Mouse (Mus musculus) heart, embryonic 12.5 days (tissue): ENCODE measurements around the gene Arhgef17. TPM values are rescaled to one million over a fixed set of nuclear protein-coding genes. Genes with fewer than 3 reads are reported as not detected.
A peak's percentile ranks its signal among the peaks of the same experiment; 100 is the strongest.

Experiments
- ATAC-seq: fragments of 200-750 bp; cut with Nextera tagmentation; 2 replicates; pipeline ENCODE4 v1.8.0; 2017; ENCODE audit warnings: moderate TSS enrichment, moderate library complexity; ENCODE audit not compliant: insufficient number of reproducible peaks, low FRiP score
- H3K27ac ChIP-seq: fragments of 300-500 bp; sonication (generic); 2 replicates; pipeline ENCODE4 v1.5.1; 2016; ENCODE audit warnings: mild to moderate bottlenecking, moderate library complexity; ENCODE audit not compliant: poor library complexity, severe bottlenecking
- H3K27me3 ChIP-seq: fragments of 300-500 bp; sonication (generic); replicated peaks from 2 replicates; pipeline ENCODE4 v1.6.1; 2016; ENCODE audit warnings: mild to moderate bottlenecking, moderate library complexity
- H3K36me3 ChIP-seq: fragments of 300-500 bp; sonication (generic); 2 replicates; pipeline ENCODE4 v1.6.1; 2016; ENCODE audit warnings: mild to moderate bottlenecking, moderate library complexity
- H3K4me1 ChIP-seq: fragments of 300-500 bp; sonication (generic); replicated peaks from 2 replicates; pipeline ENCODE4 v1.6.1; 2016; ENCODE audit warnings: mild to moderate bottlenecking
- H3K4me2 ChIP-seq: fragments of 300-500 bp; sonication (generic); 2 replicates; pipeline ENCODE4 v1.6.1; 2016; ENCODE audit warnings: mild to moderate bottlenecking, moderate library complexity
- H3K4me3 ChIP-seq: fragments of 300-500 bp; sonication (generic); 2 replicates; pipeline ENCODE4 v1.5.1; 2016; ENCODE audit warnings: mild to moderate bottlenecking
- H3K9ac ChIP-seq: fragments of 300-500 bp; sonication (generic); 2 replicates; pipeline ENCODE4 v1.6.1; 2016; ENCODE audit warnings: mild to moderate bottlenecking, moderate library complexity
- H3K9me3 ChIP-seq: fragments of 300-500 bp; sonication (generic); replicated peaks from 2 replicates; pipeline ENCODE4 v1.6.1; 2016; ENCODE audit warnings: mild to moderate bottlenecking, moderate library complexity
- WGBS: fragments of 180-500 bp; shearing (Covaris S2); methylation state at CpG from one replicate; pipeline ENCODE4 v1.1.7; 2016; 5-methylcytosine and 5-hydroxymethylcytosine counted together
- polyA plus RNA-seq: library from polyadenylated mRNA; unstranded; fragments of >200 nt; fragmentation: Nextera tagmentation; extraction: Ambion mirVana; gene quantifications from 2 replicates; pipeline ENCODE4 v1.2.1, GENCODE M21; 2016

Gene Arhgef17
- polyA plus RNA-seq, 1 experiment from 2014 or later = 8.7 TPM

DNA sequence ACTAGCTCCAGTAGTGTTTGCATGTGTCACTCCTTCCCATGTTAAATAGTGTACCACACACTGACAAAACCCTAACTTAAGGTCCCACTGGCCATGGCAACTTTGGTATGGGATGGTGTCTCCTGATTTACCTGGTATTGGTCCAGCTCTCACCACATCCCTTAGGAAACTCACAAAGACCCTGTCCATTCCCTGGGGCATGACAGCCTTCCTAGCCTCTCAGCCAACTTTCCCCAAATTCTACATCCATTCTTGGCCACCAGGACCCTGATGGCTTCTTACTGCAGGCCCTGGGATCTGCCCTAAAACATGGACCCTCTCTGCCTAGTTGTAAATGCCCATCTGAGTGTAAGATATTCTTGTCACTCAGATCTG lies 86.9 kb downstream of the Arhgef17 start:
- Histone ChIP-seq H3K9ac (no peak overlapping the region), H3K27me3 (no peaks in the 10 kb centered on the region), H3K4me2 (no peak overlapping the region), H3K36me3 (peaks cover 24% of the 10 kb centered on the region), H3K27ac (peak overlapping the region; percentile 39), H3K4me3 (no peak overlapping the region), H3K9me3 (no peaks in the 10 kb centered on the region), H3K4me1 (peaks cover 24% of the 10 kb centered on the region)
- no peak for ATAC-seq

DNA sequence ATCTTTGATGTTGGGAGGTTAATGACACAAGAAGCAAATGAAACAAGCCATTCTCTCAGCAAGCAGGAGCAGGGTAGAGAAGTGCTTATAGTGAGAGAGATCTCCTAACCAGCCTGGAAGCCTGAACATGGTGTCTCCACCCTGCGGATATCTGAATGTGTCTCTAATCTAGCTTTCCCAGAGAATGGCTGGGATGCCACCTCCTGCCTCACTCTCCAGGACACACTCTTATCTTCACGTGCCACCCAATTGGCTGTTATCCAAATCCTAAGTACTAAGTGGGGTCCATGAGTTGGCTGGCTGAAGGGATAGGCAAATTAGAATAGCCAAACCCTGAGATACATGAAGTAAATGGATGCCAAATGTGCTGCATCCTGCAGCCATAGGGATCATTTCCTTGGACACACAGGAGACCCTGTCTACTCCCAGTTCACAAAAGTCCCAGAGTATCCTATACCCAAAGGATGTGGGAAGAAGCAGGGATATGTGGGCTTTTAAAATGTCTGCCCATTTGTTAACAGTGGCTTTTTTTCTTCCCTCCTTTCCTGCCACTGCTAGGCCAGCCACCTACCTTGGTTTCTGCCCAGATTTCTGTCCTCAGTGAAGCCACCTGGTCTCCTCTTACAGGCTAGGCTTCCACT lies 87.4 kb downstream of the Arhgef17 start:
- no peak overlapping the region; the same call in 1 of the 2 replicates for H3K9ac ChIP-seq
- H3K4me3 ChIP-seq = no peak overlapping the region
- peak; percentile 53; the same call in 1 of the 2 replicates for ATAC-seq
- H3K27me3 ChIP-seq = no peaks in the 10 kb centered on the region
- H3K4me2 ChIP-seq = no peak overlapping the region
- WGBS = 25% methylated on average over 2 of the region's 2 CpGs
- H3K36me3 ChIP-seq = peaks cover 24% of the 10 kb centered on the region
- peaks cover 29% of the 10 kb centered on the region for H3K4me1 ChIP-seq
- no peaks in the 10 kb centered on the region for H3K9me3 ChIP-seq
- H3K27ac ChIP-seq = peak overlapping the region; percentile 39

DNA sequence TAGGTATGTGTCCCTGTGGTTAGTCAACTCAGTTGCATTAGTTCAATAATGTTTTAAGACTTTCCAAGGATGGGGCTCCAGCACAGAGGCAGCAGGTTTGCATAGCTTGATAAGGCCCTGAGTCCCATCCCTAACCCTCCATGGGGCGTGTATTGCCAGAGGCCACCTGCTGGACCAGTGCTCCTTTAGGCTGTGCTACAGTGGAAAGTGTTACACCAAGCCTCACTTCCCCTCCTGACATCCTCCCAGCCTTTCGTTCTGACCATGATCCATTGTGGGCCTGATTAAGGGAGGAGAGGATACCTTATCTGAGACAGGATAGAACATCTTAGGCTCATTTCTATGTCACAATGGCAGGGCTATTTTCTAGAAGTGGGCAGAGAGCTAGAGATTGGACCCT lies 88.0 kb downstream of the Arhgef17 start:
- no peaks in the 10 kb centered on the region for H3K9me3 ChIP-seq
- no peak overlapping the region; the same call in 1 of the 2 replicates for H3K9ac ChIP-seq
- H3K4me3 ChIP-seq = no peak overlapping the region
- peaks cover 24% of the 10 kb centered on the region for H3K36me3 ChIP-seq
- no peak; the same call in 1 of the 2 replicates for ATAC-seq
- peaks cover 34% of the 10 kb centered on the region for H3K4me1 ChIP-seq
- H3K27me3 ChIP-seq = no peaks in the 10 kb centered on the region
- WGBS = 67% methylated on average over 2 of the region's 2 CpGs
- no peak overlapping the region for H3K27ac ChIP-seq
- no peak overlapping the region for H3K4me2 ChIP-seq

DNA sequence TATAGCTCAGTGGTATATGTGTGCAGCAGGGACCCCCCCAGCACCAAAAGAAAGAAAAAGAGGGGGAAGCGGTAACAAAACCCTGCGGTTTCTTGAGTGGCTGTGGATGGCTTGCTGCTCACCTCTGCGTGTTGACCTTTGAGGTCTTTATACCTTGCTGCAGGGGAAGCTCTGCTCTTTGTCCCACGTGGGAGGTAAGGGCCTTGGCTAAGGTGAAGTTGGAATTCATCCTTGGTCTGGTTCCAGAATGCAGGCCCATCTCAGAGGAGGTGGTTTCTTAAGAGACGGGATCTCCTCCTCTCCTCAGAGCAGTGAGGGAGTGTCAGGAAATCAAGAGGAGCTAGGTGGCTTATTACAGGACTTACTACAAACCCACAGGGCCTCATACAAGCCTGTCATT lies 89.7 kb downstream of the Arhgef17 start:
- peaks cover 39% of the 10 kb centered on the region for H3K4me1 ChIP-seq
- no peak overlapping the region for H3K27ac ChIP-seq
- H3K4me3 ChIP-seq = no peak overlapping the region
- H3K9me3 ChIP-seq = no peaks in the 10 kb centered on the region
- peaks cover 18% of the 10 kb centered on the region for H3K36me3 ChIP-seq
- H3K9ac ChIP-seq = no peak overlapping the region
- no peak for ATAC-seq
- no peaks in the 10 kb centered on the region for H3K27me3 ChIP-seq
- 89% methylated on average over 5 of the region's 5 CpGs for WGBS
- no peak overlapping the region for H3K4me2 ChIP-seq

DNA sequence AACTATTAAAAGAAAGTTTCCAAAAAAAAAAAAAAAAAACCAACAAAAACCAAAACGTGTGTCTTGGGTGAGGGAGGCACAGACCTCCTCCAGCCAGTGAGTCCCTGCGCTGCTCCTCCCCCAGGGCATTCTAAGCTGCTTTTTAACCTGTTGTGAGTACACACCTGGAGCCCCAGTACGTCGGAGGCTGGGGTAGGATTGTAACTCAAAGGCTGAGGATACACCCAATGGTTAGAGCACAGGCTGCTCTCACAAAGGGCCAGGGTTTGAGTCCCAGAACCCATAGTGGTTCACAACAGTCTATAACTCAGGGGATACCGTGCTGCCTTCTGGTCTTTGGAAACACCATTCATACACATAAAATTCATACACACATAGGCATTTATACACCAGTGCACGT lies 90.3 kb downstream of the Arhgef17 start:
- H3K27me3 ChIP-seq = no peaks in the 10 kb centered on the region
- WGBS = 90% methylated on average over 6 of the region's 6 CpGs
- H3K4me3 ChIP-seq = no peak overlapping the region
- ATAC-seq = no peak
- no peak overlapping the region for H3K4me2 ChIP-seq
- no peak overlapping the region for H3K9ac ChIP-seq
- H3K36me3 ChIP-seq = peaks cover 18% of the 10 kb centered on the region
- no peaks in the 10 kb centered on the region for H3K9me3 ChIP-seq
- H3K27ac ChIP-seq = no peak overlapping the region
- H3K4me1 ChIP-seq = peaks cover 39% of the 10 kb centered on the region

DNA sequence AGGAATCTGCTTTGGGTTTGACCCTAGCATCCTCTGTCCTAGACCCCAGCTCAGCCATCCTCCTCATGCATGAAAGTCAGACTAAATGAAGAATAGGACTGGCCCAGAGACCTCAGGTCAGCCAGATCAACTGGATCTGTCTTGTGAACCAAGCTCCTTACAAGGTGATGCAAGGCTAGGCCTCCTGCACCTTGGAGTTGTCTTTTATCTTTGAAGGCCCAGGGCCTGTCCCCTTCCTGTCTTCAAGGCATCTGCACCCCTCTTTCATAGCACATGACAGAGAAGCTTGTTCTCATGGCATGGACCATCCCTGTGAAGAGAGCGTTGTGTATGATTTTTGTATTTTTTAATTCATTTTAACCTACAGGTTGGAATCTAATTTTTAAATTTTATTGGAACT lies 91.0 kb downstream of the Arhgef17 start:
- peaks cover 39% of the 10 kb centered on the region for H3K4me1 ChIP-seq
- WGBS = 92% methylated on average over 1 of the region's 1 CpGs
- H3K9ac ChIP-seq = no peak overlapping the region
- H3K27ac ChIP-seq = no peak overlapping the region
- H3K9me3 ChIP-seq = no peaks in the 10 kb centered on the region
- H3K27me3 ChIP-seq = no peaks in the 10 kb centered on the region
- H3K36me3 ChIP-seq = peaks cover 25% of the 10 kb centered on the region
- H3K4me2 ChIP-seq = no peak overlapping the region
- no peak for ATAC-seq
- H3K4me3 ChIP-seq = no peak overlapping the region

DNA sequence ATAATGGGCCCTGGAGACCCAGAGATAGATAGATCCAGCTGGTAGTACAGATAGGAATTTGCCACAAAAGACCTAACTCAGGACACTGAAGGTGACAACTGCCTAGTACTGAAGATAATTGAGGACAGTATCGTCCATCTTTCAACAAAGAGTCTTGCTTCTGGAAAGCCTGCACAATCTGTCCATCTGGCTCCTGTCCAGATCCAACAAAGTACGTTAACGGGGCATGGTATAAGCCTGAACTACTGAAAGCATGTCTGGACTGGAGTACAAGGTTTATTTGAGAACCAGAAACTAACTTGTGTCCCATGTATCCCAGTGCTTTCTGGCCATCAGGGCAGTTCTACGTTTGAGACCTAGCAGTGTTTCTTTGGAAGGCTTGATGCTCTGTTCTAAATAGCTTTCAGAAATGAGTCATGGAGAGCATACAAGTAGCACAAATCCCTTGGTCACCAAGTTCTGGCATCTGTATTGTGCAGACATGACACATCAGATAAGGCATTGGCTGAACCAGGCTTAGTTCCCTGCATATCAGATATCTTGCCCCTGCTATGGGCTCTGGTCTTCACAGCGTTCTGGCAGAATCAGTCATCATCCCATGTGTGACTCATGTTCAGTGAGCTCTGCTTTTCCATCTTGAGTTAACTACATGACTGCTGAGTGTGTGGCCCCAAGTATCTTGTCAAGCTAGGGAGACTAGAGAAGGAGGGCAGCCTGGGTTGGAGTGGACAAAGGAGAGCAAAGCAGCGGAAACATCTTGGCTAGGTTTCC lies 92.1 kb downstream of the Arhgef17 start:
- no peak for ATAC-seq
- Histone ChIP-seq H3K9me3 (no peaks in the 10 kb centered on the region), H3K36me3 (peaks cover 36% of the 10 kb centered on the region), H3K4me2 (no peak overlapping the region), H3K4me3 (no peak overlapping the region), H3K27ac (no peak overlapping the region), H3K4me1 (peaks cover 31% of the 10 kb centered on the region), H3K27me3 (no peaks in the 10 kb centered on the region), H3K9ac (no peak overlapping the region)
- 50% methylated on average over 6 of the region's 6 CpGs for WGBS

DNA sequence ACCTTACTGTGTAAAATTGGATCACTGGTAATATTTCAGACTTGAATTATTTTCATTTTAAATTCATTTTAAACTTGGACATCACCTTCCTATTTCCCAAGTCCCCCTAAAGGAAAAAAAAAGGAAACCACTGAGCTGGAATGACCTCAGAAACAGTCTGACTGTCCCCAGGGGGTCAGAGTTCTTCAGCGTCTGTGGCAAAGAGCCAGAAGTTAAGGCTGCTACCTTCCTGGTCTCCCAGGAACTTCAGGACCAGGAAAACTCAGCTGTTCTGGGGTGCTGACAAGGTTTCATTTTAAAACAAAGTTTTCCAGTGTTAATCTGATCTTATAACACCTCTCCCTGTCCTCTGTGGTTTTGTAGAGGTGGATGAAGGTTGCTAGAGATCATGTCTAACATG lies 94.2 kb downstream of the Arhgef17 start:
- no peak overlapping the region for H3K27ac ChIP-seq
- peaks cover 18% of the 10 kb centered on the region for H3K4me1 ChIP-seq
- ATAC-seq = no peak
- no peak overlapping the region for H3K4me3 ChIP-seq
- no peaks in the 10 kb centered on the region for H3K27me3 ChIP-seq
- 63% methylated on average over 1 of the region's 1 CpGs for WGBS
- H3K9me3 ChIP-seq = no peaks in the 10 kb centered on the region
- H3K4me2 ChIP-seq = no peak overlapping the region
- H3K9ac ChIP-seq = no peak overlapping the region
- H3K36me3 ChIP-seq = peaks cover 48% of the 10 kb centered on the region

DNA sequence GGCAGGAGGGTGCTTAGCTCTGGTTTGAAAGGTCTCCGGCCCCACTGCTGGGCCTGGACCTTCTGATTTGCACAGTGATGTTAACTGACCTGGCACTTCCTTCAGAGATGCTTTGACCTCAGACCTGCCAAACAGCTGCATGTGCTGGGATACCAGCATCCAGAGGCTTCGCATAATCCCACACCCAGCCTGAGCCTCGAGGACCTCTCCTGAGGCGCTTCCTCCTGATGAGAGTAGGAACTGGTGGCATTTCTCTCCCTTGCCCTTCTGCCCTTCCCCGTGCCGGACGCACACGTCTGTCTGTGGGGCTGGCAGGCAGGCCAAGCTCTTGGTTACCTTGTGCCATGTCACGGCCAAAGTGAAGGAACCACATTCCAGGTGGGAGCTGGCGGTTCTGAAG lies 95.2 kb downstream of the Arhgef17 start:
- Histone ChIP-seq H3K4me1 (peaks cover 18% of the 10 kb centered on the region), H3K4me3 (no peak overlapping the region), H3K9me3 (no peaks in the 10 kb centered on the region), H3K9ac (no peak overlapping the region), H3K4me2 (no peak overlapping the region), H3K36me3 (peaks cover 42% of the 10 kb centered on the region), H3K27me3 (no peaks in the 10 kb centered on the region), H3K27ac (no peak overlapping the region)
- no peak for ATAC-seq
- 88% methylated on average over 10 of the region's 10 CpGs for WGBS

DNA sequence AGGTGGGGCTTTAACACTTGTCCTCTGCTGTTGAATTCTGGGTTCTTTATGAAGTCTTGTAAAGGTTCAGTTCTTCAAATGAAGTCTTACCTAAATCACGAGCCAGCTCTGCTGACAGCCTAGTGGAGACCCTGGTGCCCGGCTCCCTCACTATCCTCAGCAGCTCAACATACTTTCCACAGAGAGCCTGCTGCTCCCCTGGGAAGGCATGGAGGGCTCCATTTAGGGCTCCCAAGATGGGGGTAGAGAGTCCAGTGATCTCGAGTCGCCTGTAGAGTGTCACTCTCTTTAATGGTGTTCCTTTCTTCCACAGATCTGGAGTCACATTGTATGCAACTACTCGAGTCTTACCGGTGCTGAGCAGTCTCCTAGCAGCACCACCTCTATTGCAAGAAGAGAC lies 96.2 kb downstream of the Arhgef17 start:
- Histone ChIP-seq H3K4me2 (no peak overlapping the region), H3K4me1 (peaks cover 18% of the 10 kb centered on the region), H3K27ac (no peak overlapping the region), H3K9me3 (no peaks in the 10 kb centered on the region), H3K36me3 (peaks cover 41% of the 10 kb centered on the region), H3K9ac (no peak overlapping the region), H3K4me3 (no peak overlapping the region), H3K27me3 (no peaks in the 10 kb centered on the region)
- no peak for ATAC-seq
- 89% methylated on average over 6 of the region's 6 CpGs for WGBS

DNA sequence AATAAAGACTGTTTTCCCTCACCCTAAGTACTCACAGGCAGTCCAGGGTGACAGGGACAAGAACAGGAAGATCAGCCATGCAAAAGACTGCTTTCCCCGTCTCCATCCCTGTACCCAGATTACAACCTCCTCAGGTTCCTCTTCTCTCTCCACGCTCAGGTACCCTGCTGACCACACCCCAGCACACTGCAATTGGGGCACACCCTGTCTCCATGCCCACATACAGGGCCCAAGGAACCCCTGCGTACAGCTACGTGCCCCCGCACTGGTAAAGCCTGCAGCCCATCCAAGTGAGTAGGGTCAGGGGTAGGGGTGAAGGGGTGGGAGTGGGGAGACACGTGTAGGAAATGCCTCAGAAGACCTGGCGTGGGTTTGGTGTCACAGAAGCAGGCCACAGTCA lies 96.7 kb downstream of the Arhgef17 start:
- Histone ChIP-seq H3K4me2 (no peak overlapping the region), H3K4me3 (no peak overlapping the region), H3K9me3 (no peaks in the 10 kb centered on the region), H3K9ac (no peak overlapping the region), H3K27me3 (no peaks in the 10 kb centered on the region), H3K4me1 (peaks cover 17% of the 10 kb centered on the region), H3K36me3 (peaks cover 41% of the 10 kb centered on the region), H3K27ac (no peak overlapping the region)
- 86% methylated on average over 7 of the region's 7 CpGs for WGBS
- no peak for ATAC-seq
